Mouse (Mus musculus) forebrain, embryonic 13.5 days (tissue): ENCODE measurements around the gene Rxra. TPM values are rescaled to one million over a fixed set of nuclear protein-coding genes. Genes with fewer than 3 reads are reported as not detected.

ENCODE experiments used
- ATAC-seq: fragments of 200-750 bp; cut with Nextera tagmentation; 2 replicates; pipeline ENCODE4 v1.8.0; 2017
- H3K27ac ChIP-seq: fragments of 300-500 bp; sonication (generic); 2 replicates; pipeline ENCODE4 v1.5.1; 2015; ENCODE audit warnings: inconsistent platforms, mild to moderate bottlenecking, moderate library complexity
- H3K27me3 ChIP-seq: fragments of 300-500 bp; sonication (generic); 2 replicates; pipeline ENCODE4 v1.6.1; 2015; ENCODE audit warnings: mild to moderate bottlenecking, inconsistent platforms
- H3K36me3 ChIP-seq: fragments of 300-500 bp; sonication (generic); 2 replicates; pipeline ENCODE4 v1.6.1; 2015; ENCODE audit warnings: mild to moderate bottlenecking, inconsistent platforms; ENCODE audit not compliant: poor library complexity, severe bottlenecking
- H3K4me1 ChIP-seq: fragments of 300-500 bp; sonication (generic); 2 replicates; pipeline ENCODE4 v1.6.1; 2015; ENCODE audit warnings: inconsistent platforms
- H3K4me2 ChIP-seq: fragments of 300-500 bp; sonication (generic); 2 replicates; pipeline ENCODE4 v1.6.1; 2015; ENCODE audit warnings: inconsistent platforms, mild to moderate bottlenecking, moderate library complexity
- H3K4me3 ChIP-seq: fragments of 300-500 bp; sonication (generic); 2 replicates; pipeline ENCODE4 v1.5.1; 2015; ENCODE audit warnings: mild to moderate bottlenecking, inconsistent platforms
- H3K9ac ChIP-seq: fragments of 300-500 bp; sonication (generic); 2 replicates; pipeline ENCODE4 v1.6.1; 2015; ENCODE audit warnings: mild to moderate bottlenecking, inconsistent platforms
- H3K9me3 ChIP-seq: fragments of 300-500 bp; sonication (generic); replicated peaks from 2 replicates; pipeline ENCODE4 v1.6.1; 2016; ENCODE audit warnings: inconsistent platforms
- WGBS: fragments of 180-500 bp; shearing (Covaris S2); methylation state at CpG from one replicate; pipeline ENCODE4 v1.1.7; 2015; 5-methylcytosine and 5-hydroxymethylcytosine counted together
- polyA plus RNA-seq: library from polyadenylated mRNA; unstranded; fragments of >200 nt; fragmentation: Nextera tagmentation; extraction: Ambion mirVana; gene quantifications from 2 replicates; pipeline ENCODE4 v1.2.1, GENCODE M21; 2015

The Rxra gene
- polyA plus RNA-seq, 1 experiment from 2014 or later, result 4.3 TPM

DNA sequence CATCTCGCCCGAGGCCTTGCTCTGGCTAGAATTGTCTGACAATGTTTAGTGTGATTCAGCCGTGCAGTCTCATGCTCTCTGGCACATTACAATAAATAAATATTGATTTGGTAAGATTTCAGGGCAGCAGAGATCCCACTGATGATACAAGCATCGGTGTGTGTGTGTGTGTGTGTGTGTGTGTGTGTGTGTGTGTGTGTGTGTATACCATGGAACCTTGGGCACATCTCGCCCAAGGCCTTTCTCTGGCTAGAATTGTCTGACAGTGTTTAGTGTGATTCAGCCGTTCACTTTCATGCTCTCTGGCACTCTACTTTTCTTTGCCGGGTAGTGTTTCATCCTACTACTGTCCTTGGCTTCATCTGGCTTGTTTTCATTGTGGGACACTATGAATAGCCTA lies 130.5 kb downstream of the Rxra start:
- Histone ChIP-seq H3K4me2 (no peak overlapping the region), H3K4me1 (no peaks in the 10 kb centered on the region; the same call in 1 of the 2 replicates), H3K27me3 (no peaks in the 10 kb centered on the region), H3K27ac (no peak overlapping the region), H3K9me3 (no peaks in the 10 kb centered on the region), H3K4me3 (no peak overlapping the region), H3K36me3 (no peaks in the 10 kb centered on the region), H3K9ac (no peak overlapping the region)
- no peak for ATAC-seq
- 92% methylated on average over 7 of the region's 7 CpGs for WGBS

DNA sequence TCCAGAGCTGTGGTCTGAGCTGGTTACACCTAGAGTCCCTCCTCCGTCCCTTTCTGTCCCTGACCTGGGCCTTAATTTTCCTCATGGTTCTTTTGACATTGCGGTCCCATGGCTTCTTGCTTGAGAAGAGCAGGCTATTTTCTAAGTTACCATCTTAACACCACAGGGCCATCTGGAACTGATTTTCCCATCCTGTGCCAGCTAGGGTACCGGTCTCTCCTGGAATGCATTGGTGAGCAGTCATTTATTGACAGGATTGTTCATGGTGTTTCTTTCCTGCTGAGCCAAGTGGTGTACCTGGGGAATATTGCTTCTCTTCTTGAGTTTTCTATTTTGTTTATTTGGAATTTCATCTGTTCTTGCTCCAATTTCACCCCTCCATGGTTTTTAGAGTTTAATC lies 131.4 kb downstream of the Rxra start:
- Histone ChIP-seq H3K36me3 (no peaks in the 10 kb centered on the region), H3K27me3 (no peaks in the 10 kb centered on the region), H3K4me2 (no peak overlapping the region), H3K27ac (no peak overlapping the region), H3K4me3 (no peak overlapping the region), H3K4me1 (no peaks in the 10 kb centered on the region), H3K9ac (no peak overlapping the region), H3K9me3 (no peaks in the 10 kb centered on the region)
- WGBS, result 94% methylated on average over 3 of the region's 3 CpGs
- ATAC-seq, result no peak

DNA sequence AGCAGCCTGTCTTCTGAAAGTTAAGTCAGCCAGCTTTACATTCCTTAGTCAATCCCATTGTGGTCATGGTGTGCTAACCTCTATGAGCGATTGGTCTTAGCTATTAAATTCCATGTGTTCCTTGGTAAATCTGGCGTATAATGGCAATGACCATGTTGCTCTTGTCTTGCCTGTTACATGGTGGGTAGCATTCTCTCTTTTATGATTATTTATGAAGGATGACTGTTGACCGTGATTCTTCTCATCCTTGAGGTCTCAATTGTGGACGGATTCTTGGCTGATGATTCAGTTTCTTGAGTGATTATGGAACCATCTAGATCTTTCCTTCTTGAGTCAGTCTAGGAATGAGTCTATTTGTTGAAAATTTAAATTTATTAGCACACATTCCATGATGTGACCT lies 133.7 kb downstream of the Rxra start:
- Histone ChIP-seq H3K4me2 (no peak overlapping the region), H3K9ac (no peak overlapping the region), H3K27ac (no peak overlapping the region), H3K36me3 (no peaks in the 10 kb centered on the region), H3K4me1 (peaks cover 11% of the 10 kb centered on the region), H3K9me3 (no peaks in the 10 kb centered on the region), H3K4me3 (no peak overlapping the region), H3K27me3 (no peaks in the 10 kb centered on the region)
- WGBS, result 96% methylated on average over 4 of the region's 4 CpGs
- no peak for ATAC-seq

Other genes with a start within 250 kb of the Rxra start
- gene Vav2, start 249.4 kb upstream of the Rxra start, polyA plus RNA-seq, result 8.7 and 8.8 TPM in 2 replicates
- 19.3 and 25.1 TPM in 2 replicates for gene Brd3os, start 234.1 kb upstream of the Rxra start, polyA plus RNA-seq
- 140 and 149 TPM in 2 replicates for gene Brd3, start 168.8 kb upstream of the Rxra start, polyA plus RNA-seq
- gene Wdr5, start 161.3 kb upstream of the Rxra start, polyA plus RNA-seq, result 54.0 and 59.1 TPM in 2 replicates
- 6.1 and 6.5 TPM in 2 replicates for gene Col5a1, start 210.0 kb downstream of the Rxra start, polyA plus RNA-seq